Mouse (Mus musculus): ENCODE measurements around the gene Zbtb32. TPM values are rescaled to one million over a fixed set of nuclear protein-coding genes. Genes with fewer than 3 reads are reported as not detected.
A peak's percentile ranks its signal among the peaks of the same experiment; 100 is the strongest.

The Zbtb32 gene
- polyA plus RNA-seq, 1 experiment: 10.2 TPM

GRCm38 (mm10) chr7:30563117-30563905, 35.4 kb downstream of the Zbtb32 start, which contains the start of the genes U2af1l4, Gm49396 and Psenen:
Gene U2af1l4, plus strand, starts transcription at chr7:30563301.
Gene Gm49396, plus strand, starts transcription at chr7:30563344.
Gene Psenen, minus strand, starts transcription at chr7:30563627.
- H3K4me3 ChIP-seq (ENCODE audit: extremely low read depth, insufficient read depth, insufficient read length): peak within 1 kb of the TSS; percentile 90
- no peaks in the 10 kb centered on the region for H3K27me3 ChIP-seq (ENCODE audit: control insufficient read depth, insufficient read depth, low read length)
- H3K27ac ChIP-seq (ENCODE audit: insufficient read depth, low read length): peak within 1 kb of the TSS; percentile 95
- peaks cover 2% of the 10 kb centered on the region; the same call in 1 of the 2 replicates for H3K36me3 ChIP-seq (ENCODE audit: control insufficient read depth, insufficient read depth, low read length)
- TF ChIP-seq POLR2A (IDR thresholded peaks at IDR 0.05; ENCODE audit: low read depth, low read length) (no peak; the same call in 1 of the 2 replicates), CTCF (IDR thresholded peaks at IDR 0.05; ENCODE audit: extremely low read depth, insufficient read depth, insufficient read length, insufficient replicate concordance) (no peak)
- H3K4me1 ChIP-seq (ENCODE audit: control insufficient read depth, insufficient read depth, insufficient read length): peaks cover 6% of the 10 kb centered on the region; the same call in 1 of the 2 replicates
- under 1% methylated on average over 45 of the region's 45 CpGs for WGBS
- DNase-seq (ENCODE audit: low read depth in 1 of 2, low spot score in 2 of 2): peak; percentile 95 to 98

GRCm38 (mm10) chr7:30562526-30563116, 36.1 kb downstream of the Zbtb32 start:
- TF ChIP-seq CTCF (IDR thresholded peaks at IDR 0.05; ENCODE audit: extremely low read depth, insufficient read depth, insufficient read length, insufficient replicate concordance) (no peak), POLR2A (IDR thresholded peaks at IDR 0.05; ENCODE audit: low read depth, low read length) (no peak; the same call in 1 of the 2 replicates)
- peaks cover 4% of the 10 kb centered on the region; the same call in 1 of the 2 replicates for H3K36me3 ChIP-seq (ENCODE audit: control insufficient read depth, insufficient read depth, low read length)
- WGBS: under 1% methylated on average over 27 of the region's 27 CpGs
- peak overlapping the region; percentile 84 for H3K27ac ChIP-seq (ENCODE audit: insufficient read depth, low read length)
- H3K4me3 ChIP-seq (ENCODE audit: extremely low read depth, insufficient read depth, insufficient read length): peak overlapping the region; percentile 79
- peaks cover 6% of the 10 kb centered on the region; the same call in 1 of the 2 replicates for H3K4me1 ChIP-seq (ENCODE audit: control insufficient read depth, insufficient read depth, insufficient read length)
- DNase-seq (ENCODE audit: low read depth in 1 of 2, low spot score in 2 of 2): no peak
- H3K27me3 ChIP-seq (ENCODE audit: control insufficient read depth, insufficient read depth, low read length): no peaks in the 10 kb centered on the region

- no peak overlapping the region for H3K4me3 ChIP-seq (ENCODE audit: extremely low read depth, insufficient read depth, insufficient read length)
- H3K27ac ChIP-seq (ENCODE audit: insufficient read depth, low read length): no peak overlapping the region
- no peak for DNase-seq (ENCODE audit: low read depth in 1 of 2, low spot score in 2 of 2)
- TF ChIP-seq POLR2A (IDR thresholded peaks at IDR 0.05; ENCODE audit: low read depth, low read length): no peak
- no peak for TF ChIP-seq CTCF (IDR thresholded peaks at IDR 0.05; ENCODE audit: extremely low read depth, insufficient read depth, insufficient read length, insufficient replicate concordance)
- no peaks in the 10 kb centered on the region for H3K27me3 ChIP-seq (ENCODE audit: control insufficient read depth, insufficient read depth, low read length)
- 89% methylated on average over 2 of the region's 2 CpGs for WGBS
- peaks cover 17% of the 10 kb centered on the region for H3K36me3 ChIP-seq (ENCODE audit: control insufficient read depth, insufficient read depth, low read length)
- H3K4me1 ChIP-seq (ENCODE audit: control insufficient read depth, insufficient read depth, insufficient read length): peaks cover 6% of the 10 kb centered on the region; the same call in 1 of the 2 replicates
Measured at GRCm38 (mm10) chr7:30560296-30560695, 38.4 kb downstream of the Zbtb32 start.

- Histone ChIP-seq H3K27ac (ENCODE audit: insufficient read depth, low read length) (peak within 1 kb of the TSS; percentile 74), H3K36me3 (ENCODE audit: control insufficient read depth, insufficient read depth, low read length) (peaks cover 19% of the 10 kb centered on the region), H3K4me1 (ENCODE audit: control insufficient read depth, insufficient read depth, insufficient read length) (peaks cover 6% of the 10 kb centered on the region; the same call in 1 of the 2 replicates), H3K27me3 (ENCODE audit: control insufficient read depth, insufficient read depth, low read length) (no peaks in the 10 kb centered on the region), H3K4me3 (ENCODE audit: extremely low read depth, insufficient read depth, insufficient read length) (peak within 1 kb of the TSS; percentile 81)
- WGBS: under 1% methylated on average over 20 of the region's 20 CpGs
- peak; percentile 86 to 93 for DNase-seq (ENCODE audit: low read depth in 1 of 2, low spot score in 2 of 2)
- peak; percentile 79 for TF ChIP-seq POLR2A (IDR thresholded peaks at IDR 0.05; ENCODE audit: low read depth, low read length)
- no peak for TF ChIP-seq CTCF (IDR thresholded peaks at IDR 0.05; ENCODE audit: extremely low read depth, insufficient read depth, insufficient read length, insufficient replicate concordance)
Measured at GRCm38 (mm10) chr7:30559443-30559954, 39.2 kb downstream of the Zbtb32 start, which contains the start of gene Lin37. Gene Lin37, minus strand, starts transcription at chr7:30559838.

- 6% methylated on average over 12 of the region's 12 CpGs for WGBS
- DNase-seq (ENCODE audit: low read depth in 1 of 2, low spot score in 2 of 2): no peak
Measured at GRCm38 (mm10) chr7:30558656-30559442, 39.9 kb downstream of the Zbtb32 start.

More at GRCm38 (mm10) chr7:30558656-30559442, 39.9 kb downstream of the Zbtb32 start:
- peaks cover 19% of the 10 kb centered on the region for H3K36me3 ChIP-seq (ENCODE audit: control insufficient read depth, insufficient read depth, low read length)
- H3K4me1 ChIP-seq (ENCODE audit: control insufficient read depth, insufficient read depth, insufficient read length): peaks cover 4% of the 10 kb centered on the region; the same call in 1 of the 2 replicates
- peak overlapping the region; percentile 74; the same call in 1 of the 2 replicates for H3K27ac ChIP-seq (ENCODE audit: insufficient read depth, low read length)
- no peaks in the 10 kb centered on the region for H3K27me3 ChIP-seq (ENCODE audit: control insufficient read depth, insufficient read depth, low read length)
- no peak for TF ChIP-seq CTCF (IDR thresholded peaks at IDR 0.05; ENCODE audit: extremely low read depth, insufficient read depth, insufficient read length, insufficient replicate concordance)
- no peak for TF ChIP-seq POLR2A (IDR thresholded peaks at IDR 0.05; ENCODE audit: low read depth, low read length)
- peak overlapping the region; percentile 81 for H3K4me3 ChIP-seq (ENCODE audit: extremely low read depth, insufficient read depth, insufficient read length)

Measured in spleen, adult 2 months (tissue).